Mouse (Mus musculus) thymus, postnatal 14 days (tissue): ENCODE data around the gene Fstl1.

ENCODE experiments used
- DNase-seq: peaks from one replicate; pipeline ENCODE4 v3.0.0; 2021

Gene Fstl1

DNA sequence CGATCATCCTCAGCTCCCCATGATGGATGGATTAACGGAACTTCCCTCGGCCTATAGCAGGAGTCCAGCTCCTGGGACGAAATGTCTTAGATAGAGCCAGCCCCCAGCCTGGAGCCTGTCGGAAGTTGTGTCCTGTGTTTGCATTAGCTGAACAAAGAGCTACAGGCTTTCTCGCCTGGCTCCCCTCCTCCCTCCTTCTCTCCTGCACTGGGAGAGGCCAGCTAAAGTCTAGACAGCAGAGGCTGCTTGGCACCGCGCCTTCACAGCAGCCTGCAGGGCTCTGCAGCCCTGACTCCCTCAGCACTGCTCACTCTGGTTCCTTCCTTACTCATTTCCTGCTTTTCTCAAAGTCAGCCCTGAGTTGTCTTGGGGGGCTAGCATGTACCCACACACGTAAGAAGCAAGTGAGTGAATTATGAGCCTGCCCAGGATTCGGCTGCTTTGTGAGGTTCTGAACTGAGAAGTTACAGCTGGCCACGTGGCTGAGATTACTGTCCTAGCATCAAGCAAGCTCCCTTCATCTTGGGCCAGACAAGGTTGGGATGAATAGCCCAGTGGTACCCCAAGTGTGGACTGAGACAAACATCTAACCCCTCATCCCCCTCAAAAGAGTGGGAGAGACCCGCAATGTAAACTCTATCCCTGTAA is 11.8 kb downstream of the Fstl1 start:
- DNase-seq, result no peak

DNA sequence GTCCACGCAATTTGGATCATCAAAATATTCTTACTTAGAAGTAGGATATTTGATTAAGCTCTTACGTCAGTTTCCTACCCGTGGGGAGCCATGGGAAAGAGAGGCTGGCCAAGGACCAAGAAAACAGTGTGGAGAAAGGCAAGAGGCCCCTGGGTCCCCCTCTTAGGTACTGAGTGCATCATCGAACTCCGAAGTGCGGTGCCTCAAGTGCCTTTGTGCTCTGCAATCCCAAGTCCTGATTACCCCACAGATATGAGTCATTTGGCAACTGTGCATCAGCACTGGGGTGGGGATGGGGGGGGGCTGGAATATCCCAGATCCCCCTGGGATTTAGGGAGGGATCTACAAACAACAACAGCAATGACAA is 12.3 kb downstream of the Fstl1 start:
- DNase-seq, result no peak

DNA sequence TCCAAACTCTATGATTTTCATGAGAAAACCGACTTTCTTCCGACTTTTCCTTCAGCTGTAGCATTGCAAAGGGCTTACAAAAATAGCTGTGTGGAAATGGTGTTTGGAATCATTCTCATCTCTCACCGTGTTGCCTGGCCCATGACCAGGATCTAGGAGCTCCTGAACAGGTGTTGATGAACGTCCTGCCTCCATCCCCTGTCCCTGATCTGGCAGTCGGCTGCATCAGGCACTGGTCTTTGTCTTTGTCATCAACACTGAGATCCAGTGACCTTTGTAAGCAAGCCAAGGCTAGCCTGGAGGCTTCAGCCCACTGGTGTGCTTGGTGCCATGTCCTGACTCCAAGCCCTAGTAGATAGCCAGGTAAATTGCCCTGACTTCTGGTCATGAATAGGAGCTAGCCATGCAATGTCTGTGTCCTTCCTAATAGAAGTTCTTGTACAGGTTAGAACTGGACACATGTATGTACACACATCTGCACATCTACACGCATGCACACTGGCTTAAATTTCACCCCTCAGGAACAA is 12.8 kb downstream of the Fstl1 start:
- no peak for DNase-seq

DNA sequence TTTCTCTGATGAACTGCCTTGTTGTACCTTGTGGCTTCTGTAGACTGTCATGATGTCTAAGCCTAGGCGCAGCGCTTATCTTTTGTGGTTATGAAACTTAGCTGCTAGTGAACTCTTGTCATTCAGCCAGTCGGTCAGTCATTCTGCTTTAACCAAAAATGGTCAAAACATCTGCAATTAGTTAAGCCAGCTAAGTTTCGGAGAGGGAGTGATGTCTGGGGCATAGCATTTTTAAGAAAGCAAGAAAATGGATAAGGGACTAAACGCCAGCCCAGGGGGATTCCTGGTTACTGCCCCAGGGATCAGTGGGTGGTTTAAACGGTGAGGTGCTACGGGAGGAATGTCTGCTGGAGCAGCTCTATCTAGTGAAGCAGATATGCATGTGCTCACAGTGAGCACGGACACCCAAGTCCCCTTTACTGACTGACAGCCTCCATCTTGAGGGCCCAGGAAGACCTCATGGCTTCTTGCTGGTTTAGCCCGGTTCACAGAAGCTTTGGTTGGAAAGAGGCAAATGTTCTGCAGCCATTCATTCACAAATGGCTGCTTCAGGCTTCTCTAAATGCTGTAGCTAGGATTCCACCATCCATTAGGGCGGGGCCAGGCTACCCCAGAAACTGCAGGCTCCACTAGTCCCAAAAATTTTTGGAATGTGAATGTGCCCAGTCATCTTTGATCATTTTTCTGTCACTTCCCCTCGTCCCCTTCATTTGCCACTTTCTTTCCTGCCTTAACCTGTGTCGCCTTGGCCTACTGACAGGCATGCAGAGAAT is 13.5 kb downstream of the Fstl1 start:
- DNase-seq, result no peak

DNA sequence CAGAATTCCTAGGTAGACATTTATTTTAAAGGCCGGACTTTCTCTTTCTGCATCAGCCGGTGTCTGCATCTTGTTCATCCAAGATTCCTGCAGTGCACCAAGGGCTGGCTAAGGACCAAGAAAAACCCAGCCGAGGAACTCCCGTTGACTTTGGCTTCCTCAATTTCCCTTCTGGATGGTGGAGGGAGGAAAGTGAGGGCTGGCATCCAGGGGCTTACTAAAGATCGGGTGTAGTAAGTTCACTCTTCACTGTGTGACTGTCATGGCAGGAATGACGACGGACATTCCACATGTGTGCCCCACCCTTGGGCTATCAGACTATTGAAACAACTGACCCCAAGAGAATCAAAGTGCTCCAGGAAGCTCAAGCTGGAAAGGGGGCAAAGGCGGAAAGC is 14.1 kb downstream of the Fstl1 start:
- DNase-seq, result no peak

DNA sequence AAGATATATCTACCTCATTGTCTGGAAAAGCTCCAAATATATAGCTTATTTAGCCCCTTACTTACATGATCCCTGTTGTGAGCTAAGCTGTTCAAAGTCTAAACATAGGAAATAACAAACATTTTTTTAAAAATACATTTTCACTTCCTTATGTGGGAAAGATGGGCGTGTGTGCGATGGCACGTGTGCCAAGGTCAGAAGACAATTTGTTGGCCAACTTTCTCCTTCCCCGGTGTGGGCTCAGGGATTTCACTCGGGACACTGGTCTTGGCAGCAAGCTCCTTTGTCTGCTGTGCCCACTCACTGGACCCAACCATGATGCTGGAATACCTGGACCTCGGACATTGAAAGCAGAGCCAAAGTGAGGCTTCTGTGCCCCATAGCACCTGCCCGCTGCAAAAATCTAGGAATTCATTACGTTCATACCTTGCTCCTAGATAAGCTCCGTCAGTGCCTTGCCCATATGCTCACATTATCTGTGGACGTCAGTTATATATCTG is 19.0 kb downstream of the Fstl1 start:
- DNase-seq, result no peak

DNA sequence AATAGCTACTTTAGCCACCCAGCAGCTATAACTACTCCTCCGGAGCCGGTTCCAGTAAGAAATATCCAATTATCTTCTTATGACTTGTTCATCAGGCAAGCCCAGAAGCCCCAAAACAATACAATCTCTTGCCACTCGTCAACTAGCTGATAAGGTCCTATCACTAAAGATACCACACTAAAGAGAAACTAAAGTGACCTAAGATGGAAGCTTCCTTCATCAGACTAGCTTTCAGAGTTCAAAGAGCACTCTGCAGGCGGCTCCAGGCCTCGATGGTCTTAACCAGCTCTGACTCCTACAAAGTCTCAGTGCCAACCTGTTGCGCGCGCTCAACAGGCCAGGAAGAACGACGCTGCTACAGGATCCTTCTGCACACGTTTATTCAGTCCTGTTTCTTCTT is 19.6 kb downstream of the Fstl1 start:
- no peak for DNase-seq

DNA sequence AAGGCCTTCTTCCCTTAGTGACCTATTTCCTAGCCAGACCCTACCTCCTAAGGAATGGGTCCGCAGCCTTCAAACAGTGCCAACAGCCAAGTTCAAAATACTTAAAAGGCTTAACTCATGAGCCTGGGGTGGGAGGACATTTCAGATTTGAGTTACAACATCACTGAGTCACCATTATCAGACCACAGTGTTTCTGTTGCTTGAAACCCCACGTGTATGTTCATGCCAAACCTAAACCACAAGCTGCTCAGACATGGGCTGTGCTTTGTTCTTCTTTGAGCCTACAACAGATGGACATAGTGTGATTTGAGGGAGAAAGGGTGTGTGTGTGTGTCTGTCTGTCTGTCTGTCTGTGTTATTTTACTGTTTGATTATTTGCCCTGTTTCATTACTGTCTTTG is 24.4 kb downstream of the Fstl1 start:
- no peak for DNase-seq

DNA sequence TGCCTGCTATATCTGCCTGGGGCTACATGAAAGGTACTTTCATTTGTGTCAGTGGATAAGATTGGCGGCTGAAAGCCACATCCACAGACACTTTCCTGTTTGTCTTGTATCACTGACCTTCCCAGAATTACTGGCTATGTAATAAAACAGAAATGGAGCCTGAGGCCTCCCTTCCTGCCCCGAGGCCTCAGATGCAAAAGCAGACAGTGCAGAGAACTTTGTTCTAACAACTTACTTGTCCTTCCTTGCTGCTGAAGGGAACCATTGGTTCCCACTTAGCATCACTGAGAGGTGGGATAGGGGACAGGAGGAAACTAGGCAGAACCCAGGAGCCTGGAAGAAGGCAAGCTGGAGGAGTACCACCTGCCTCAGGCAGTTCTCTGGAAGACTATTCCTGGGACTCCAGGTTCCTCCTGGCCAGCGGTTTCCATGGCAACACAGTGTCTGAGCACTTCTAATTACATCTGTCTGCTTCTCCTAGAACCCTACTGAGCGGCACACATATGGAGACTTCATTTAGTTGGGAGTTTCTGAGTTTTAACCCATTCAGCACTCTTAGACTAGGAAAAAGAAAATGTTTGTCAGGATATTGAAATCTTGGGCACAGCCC is 26.1 kb downstream of the Fstl1 start:
- no peak for DNase-seq

DNA sequence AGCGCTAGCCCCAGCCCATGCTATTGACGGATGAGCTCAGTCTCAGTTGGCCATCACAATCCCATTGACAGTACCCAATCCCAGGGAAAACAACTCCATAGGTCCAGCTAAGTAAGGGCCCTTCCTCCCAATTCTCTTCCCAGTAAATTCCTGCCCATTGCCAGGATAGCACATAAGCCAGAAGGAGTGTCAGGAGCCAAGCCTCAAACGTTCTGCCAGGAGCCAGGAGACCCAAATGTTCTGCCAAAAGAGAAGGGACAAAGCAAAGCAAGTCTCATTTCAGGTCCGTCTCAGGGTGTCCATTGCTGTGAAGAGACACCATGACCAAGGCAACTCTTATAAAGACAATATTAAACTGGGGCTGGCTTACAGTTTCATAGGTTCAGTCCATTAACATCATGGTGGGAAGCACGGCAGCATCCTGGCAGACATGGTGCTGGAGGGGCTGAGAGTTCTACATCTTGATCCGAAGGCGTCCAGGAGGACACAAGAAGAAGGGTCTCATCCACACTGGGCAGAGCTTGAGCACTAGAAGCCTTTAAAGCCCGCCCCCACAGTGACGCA is 26.8 kb downstream of the Fstl1 start:
- DNase-seq, result no peak

DNA sequence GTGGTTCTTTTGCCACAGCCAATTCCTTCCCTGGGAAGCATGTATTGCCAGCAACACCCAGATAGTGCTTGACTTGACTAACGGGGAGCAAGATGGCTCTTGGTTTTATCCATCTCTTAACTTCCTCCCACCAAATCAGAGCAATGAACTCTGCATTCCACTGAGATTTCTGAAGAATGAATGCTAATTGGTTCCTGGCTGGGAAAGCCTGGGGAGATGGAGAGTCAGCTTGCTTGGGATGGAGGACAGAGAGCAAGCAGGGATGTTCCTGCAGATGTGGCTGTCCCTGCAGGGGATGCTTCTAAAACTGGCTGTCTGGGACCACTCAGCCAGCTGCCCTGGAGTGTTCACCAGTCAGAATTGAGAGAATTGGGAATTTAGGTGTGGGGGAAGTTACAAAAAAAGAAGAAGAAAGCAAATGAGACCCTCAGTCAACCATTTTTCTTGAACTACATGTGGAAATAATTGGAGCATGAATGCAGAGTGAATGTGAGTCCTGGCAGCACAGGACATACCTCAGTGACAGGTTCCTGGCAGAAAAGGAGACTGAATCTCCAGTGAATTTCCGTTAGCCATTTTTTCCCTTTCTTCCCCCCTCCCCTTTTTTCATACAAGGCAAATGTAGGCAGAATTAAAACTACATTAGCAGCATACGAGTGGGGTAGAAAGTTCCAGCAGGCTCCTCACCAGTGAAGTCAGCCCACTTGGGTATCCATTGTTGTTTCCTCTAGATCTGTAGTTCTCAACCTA is 29.2 kb downstream of the Fstl1 start:
- no peak for DNase-seq

DNA sequence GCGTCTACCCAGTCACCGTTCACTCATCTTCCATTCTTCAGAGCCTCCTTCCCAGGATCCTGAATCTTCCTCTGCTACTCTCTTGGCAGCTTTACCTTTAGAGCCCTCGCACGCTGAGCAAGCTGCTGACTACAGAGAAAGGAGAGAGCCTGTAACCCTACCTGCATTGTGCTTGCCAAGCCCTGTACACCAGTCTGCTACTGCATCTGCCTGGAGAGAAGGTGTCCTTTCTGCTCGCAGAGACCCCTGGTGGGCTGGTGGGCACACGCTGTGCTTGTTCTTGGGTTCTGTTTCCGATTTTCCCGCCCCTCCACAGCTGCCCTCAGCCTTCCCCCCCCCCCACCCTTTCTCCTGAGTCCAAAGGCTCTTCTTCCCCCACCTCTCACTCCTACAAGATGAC is 30.6 kb downstream of the Fstl1 start:
- no peak for DNase-seq

DNA sequence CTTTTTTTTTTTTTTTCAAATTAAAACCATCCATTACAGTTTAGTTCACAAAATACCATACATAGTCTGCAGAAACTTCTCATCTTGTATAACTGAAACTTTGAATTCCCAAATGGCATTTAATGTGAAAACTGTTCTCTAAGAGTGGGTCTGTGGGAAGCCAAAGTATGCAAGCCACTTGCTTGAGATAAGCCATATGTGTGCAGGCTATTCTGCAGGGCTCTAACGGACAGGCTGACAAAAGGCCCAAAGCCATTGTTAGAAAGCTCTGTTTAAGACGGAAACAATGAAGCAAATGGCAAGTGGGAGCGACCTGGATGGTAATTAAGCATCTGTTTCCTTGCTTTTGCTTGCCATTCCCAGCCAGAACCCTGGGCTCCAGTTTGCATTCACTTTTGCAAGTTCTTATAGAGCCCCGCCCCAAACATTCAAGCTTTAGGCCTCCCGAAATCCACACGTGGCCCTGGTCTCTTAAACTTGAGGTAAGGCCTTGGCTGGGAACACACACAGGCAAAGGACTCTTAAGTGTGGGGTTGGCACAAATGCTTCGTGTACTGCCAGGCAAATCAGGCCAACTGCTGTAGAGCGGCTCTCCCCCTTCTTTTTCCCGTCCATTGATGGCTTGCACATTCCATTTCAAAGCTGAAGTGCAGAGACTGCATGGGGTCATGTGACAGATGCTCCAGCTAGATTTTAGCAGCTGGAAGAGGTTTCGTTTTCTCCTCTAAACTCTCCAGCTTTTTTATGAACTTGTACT is 32.4 kb downstream of the Fstl1 start:
- DNase-seq, result no peak

DNA sequence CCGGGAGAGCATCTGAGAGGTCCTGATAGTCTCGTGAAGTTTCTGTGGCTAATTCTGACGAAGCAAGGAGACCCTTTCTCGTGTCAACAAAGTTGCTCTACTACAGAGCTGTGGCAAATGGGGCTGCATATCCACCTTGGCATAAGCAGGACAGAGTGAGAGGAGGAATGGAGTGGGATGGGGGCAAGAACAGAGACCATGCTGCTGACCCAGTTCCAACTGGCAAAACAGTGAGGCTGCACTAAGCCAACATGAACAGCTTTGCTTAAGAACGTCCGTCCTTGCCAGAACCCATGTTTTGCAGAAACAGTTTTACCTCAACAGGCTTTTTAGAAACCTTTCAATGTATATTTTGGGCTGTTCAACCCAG is 32.9 kb downstream of the Fstl1 start:
- DNase-seq, result no peak

DNA sequence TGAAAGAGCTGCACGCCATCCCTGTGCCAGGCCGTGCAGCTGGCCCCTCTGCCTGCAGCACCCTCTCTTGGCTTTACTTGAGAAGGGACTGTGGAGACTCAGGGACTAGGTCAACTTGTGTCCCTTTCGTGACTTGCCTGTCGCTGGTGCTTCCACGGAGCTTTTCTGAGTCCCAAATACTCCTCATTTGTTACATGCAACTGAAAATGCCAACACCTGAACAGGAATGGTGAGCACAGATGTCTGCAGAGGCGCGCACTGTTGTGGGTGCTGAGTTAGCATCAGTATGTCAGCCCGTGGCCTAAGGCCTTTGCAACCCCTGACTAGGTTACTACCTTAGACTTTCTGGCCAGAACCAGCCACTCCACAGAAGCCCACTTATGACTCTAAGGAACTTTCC is 35.2 kb downstream of the Fstl1 start:
- no peak for DNase-seq

DNA sequence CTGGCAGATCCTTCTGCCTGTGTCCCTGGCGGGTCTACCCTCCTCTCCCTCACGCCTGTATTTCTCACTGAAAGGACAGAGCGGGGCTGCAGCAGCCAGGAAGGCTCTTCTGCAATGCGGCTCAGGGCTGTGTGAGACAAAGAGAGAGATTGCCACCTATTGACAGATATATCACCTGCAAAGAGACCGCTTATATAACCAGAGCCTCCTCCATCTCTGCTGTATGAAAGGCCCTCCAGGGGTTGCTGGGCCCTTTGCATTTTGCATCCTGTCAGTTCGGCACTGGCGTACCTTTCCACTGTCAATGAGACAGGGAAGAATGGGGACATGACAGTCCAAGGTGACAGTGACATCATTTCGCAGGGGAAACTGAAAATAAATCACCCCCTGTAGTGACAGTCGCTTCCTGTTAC is 35.8 kb downstream of the Fstl1 start:
- DNase-seq, result peak; percentile 24

DNA sequence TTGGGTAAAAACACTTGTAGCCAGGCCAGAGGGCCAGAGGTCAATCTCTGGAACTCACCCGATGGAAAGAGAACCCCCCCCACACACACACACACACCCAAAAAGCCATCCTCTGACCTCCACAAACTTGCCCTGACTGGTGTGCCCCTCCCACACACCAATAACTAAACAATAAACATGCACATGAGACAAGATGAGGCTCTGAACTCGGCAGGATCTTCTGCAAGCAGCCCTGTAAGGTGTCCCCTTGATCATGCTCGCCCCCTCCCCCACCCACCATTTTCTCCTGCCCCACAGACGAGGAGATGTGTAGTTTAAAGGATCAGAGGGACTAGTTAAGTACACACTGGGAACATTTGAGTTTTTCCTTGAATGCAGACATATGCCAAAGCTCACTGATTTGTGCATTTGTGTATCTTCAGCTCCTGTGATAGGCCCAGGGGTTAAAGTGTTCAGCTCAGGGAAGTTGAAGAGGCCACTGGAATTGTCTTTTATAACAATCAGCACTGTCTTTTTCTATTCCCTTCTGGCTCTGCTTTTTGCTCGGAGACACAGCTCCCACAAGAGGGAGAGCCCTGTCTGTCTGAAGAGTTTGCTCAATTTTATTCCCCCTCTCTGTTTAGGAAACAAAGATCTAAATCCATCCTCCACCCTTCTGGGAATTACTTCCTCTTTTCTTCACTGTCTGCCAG is 37.2 kb downstream of the Fstl1 start:
- DNase-seq, result no peak

DNA sequence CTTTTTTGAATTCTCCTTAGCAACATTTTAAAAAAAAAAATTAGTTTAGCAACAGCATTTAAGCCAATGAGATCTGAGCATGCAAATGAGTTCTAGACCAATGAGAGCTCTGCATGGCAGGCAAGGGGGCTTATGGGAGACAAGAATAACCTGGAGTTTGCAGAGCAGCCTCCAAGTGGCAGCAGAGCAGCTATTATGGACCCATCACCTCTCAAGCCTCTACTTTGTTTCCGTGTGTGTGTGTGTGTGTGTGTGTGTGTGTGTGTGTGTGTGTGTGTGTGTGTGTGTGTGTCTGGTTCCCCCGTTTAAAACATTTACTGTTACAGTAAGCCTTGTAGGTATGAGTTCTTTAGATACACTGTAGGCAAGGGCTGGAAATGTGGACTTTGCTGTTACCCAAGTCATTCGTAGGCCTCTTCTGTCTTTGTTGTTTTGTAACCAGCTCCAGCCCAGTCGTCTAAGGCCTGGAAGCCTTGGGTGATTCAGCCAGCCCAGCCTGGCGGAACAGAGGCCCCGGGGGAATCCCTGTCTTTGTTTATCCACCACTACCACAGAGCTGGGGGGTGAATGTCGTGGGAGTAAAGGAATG is 37.8 kb downstream of the Fstl1 start:
- peak; percentile 83 for DNase-seq

DNA sequence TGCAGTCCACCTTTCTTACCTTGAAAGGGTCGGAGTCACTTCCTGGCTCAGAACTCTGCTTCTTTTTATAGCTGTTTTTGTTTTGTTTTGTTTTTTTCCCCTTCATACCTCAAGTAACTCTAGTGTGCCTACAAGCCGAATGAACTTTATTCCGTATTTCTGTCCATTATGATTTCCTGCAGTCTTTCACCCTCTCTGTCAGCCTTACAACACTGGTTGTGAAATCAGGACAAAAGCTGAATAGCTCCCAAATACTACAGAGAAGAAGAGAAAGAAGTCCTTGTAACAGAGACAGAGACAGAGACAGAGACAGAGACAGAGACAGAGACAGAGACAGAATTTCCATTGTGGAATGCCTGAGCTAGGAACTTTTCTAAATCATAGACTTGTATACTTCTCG is 41.3 kb downstream of the Fstl1 start:
- no peak for DNase-seq

DNA sequence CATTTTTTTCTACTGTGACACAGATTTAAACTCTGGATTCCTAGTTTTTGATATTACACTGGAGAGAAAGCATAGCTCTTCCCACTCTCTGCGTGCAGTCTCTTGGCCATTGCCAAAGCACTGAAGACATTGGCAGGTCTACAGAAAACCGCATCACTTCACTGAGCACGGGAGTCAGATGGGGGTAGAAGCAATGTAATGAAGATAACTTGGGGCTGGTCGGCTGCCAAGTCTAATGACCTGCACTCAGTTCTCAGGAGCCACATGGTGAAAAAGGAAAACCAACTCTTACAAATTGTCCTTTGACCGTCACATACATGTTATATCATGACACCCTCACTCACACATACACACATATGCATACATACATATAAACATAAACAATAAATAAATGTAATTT is 47.3 kb downstream of the Fstl1 start:
- no peak for DNase-seq
